Mouse (Mus musculus): Measurements from ENCODE around the gene Pnpla6. TPM values are rescaled to one million over a fixed set of nuclear protein-coding genes. Genes with fewer than 3 reads are reported as not detected.
A peak's percentile ranks its signal among the peaks of the same experiment; 100 is the strongest.

Gene Pnpla6
- polyA plus RNA-seq, 1 experiment from 2014 or later, result 21.2 TPM

DNA sequence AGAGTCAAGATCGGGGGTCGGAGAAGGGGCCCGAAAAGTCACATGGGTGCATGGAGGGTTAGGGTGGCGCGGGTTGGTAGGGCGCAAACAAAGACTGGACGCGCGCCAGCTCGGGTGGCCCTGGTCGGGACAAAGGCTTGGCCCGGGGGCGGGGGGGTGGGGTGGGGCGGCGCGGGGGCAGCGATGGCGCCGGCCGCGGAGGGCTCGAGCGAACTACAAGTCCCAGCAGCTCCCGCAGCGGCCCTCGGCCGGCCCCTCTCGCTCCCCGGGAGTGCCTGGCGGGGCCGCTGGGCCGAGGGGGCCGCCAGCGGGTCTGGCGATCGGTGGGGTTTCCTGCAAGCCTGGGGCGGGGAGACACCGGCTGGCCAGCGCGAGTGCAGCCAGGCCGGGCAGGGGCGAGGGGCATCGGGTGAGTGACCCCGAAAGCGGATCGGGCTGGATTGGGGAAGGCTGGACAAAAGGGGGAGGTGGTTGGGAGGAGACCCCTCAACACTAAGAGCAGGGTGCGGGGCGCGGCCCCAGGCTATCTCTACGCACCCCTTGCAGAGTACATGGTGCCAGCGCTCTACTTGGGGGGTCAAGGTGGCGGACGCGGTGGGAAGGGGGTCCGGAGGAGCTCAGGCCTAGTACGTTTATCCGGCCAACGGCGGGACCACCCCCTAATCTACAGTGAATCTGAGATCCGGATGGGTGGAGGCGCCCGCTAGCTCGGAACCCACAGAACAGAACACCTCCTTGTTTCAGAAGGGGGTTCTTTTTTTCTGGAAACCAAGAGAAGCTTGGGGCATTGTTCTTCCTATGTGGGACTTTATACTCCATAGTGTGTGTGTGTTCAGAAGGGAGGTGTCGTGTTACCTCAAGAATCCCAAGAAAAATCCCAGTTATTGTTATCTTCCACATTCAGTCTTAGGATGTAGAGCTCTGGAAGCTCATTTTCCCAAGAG, 22.0 kb upstream of the Pnpla6 start, which contains the start of gene Zfp358:
Gene Zfp358 (plus strand): TSS at position 238 of the 944 bp plus-strand sequence.
- under 1% methylated on average over 49 of the region's 64 CpGs for WGBS
- H3K9me3 ChIP-seq, result peaks cover 31% of the 10 kb centered on the region
- H3K4me1 ChIP-seq, result peaks cover 19% of the 10 kb centered on the region
- H3K27me3 ChIP-seq (ENCODE audit: poor library complexity, severe bottlenecking), result no peaks in the 10 kb centered on the region
- peak within 1 kb of the TSS; percentile 92 for H3K4me3 ChIP-seq
- peak; percentile 86 for DNase-seq (ENCODE audit: extremely low spot score, low spot score)
- peaks cover 42% of the 10 kb centered on the region for H3K36me3 ChIP-seq (replicated peaks)
- H3K27ac ChIP-seq, result peak within 1 kb of the TSS; percentile 99

DNA sequence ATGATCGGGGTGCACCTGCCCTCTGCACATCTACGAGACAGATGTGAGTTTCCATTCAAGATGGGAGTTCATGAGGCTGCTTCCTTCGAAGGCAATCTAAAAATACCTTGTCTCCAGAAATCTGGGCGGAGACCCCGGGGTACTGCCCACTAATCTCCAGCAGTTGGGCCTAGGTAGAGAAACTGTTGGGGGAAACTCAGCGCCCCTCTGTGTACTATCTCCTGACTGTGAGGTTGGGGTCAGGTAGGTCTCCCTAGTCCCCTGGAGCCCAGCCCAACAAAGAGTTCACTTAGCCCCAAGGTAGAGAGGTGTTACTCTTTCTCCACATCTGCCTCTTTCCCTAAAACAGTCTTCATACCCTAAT, 21.4 kb upstream of the Pnpla6 start:
- 46% methylated on average over 6 of the region's 6 CpGs for WGBS
- peaks cover 19% of the 10 kb centered on the region for H3K4me1 ChIP-seq

DNA sequence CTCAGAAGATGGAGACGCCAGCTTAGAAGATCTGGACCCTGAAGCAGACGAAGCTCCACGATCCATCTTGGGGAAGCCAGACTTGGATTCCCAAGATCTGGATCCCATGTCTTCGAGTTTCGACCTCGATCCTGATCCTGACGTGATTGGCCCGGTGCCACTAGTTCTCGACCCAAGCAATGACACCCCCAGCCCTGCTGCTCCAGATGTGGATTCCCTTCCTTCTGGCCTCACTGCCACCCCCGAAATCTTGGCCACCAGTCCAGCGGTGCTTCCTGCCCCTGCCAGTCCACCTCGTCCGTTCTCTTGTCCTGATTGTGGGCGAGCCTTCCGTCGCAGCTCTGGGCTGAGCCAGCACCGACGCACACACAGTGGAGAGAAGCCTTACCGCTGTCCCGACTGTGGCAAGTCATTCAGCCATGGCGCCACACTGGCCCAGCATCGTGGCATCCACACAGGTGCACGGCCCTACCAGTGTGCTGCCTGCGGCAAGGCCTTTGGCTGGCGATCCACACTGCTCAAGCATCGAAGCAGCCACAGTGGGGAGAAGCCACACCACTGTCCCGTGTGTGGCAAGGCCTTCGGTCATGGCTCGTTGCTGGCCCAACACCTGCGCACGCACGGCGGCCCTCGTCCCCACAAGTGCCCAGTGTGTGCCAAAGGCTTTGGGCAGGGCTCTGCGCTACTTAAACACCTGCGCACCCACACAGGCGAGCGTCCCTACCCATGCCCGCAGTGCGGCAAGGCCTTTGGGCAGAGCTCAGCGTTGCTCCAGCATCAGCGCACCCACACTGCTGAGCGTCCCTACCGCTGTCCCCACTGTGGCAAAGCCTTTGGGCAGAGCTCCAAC, 19.4 kb upstream of the Pnpla6 start:
- Histone ChIP-seq H3K27me3 (ENCODE audit: poor library complexity, severe bottlenecking) (no peaks in the 10 kb centered on the region), H3K27ac (no peak overlapping the region), H3K4me3 (0 out of 2 replicates have a peak overlapping the region, but pooled peaks have one; percentile 8), H3K4me1 (peaks cover 31% of the 10 kb centered on the region), H3K36me3 (replicated peaks) (peaks cover 49% of the 10 kb centered on the region), H3K9me3 (peaks cover 31% of the 10 kb centered on the region)
- 98% methylated on average over 44 of the region's 44 CpGs for WGBS
- DNase-seq (ENCODE audit: extremely low spot score, low spot score), result no peak

More for the DNA sequence above, 21.4 kb upstream of the Pnpla6 start:
- Histone ChIP-seq H3K36me3 (replicated peaks) (peaks cover 44% of the 10 kb centered on the region), H3K27ac (peak overlapping the region; percentile 99), H3K4me3 (peak overlapping the region; percentile 92), H3K9me3 (peaks cover 31% of the 10 kb centered on the region), H3K27me3 (ENCODE audit: poor library complexity, severe bottlenecking) (no peaks in the 10 kb centered on the region)
- no peak for DNase-seq (ENCODE audit: extremely low spot score, low spot score)

DNA sequence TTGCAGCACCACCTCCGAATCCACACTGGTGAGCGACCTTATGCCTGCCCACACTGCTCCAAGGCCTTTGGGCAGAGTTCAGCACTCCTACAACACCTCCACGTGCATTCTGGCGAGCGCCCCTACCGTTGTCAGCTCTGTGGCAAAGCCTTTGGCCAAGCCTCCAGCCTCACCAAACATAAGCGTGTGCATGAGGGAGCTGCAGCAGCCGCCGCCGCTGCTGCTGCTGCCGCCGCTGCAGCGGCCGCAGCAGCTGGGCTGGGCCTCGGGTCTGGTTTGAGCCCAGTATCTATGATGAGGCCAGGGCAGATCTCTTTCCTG, 18.8 kb upstream of the Pnpla6 start:
- no peak overlapping the region for H3K27ac ChIP-seq
- H3K4me1 ChIP-seq, result peaks cover 37% of the 10 kb centered on the region
- 90% methylated on average over 15 of the region's 15 CpGs for WGBS
- 0 out of 2 replicates have a peak overlapping the region, but pooled peaks have one; percentile 8 for H3K4me3 ChIP-seq
- H3K9me3 ChIP-seq, result peaks cover 31% of the 10 kb centered on the region
- no peaks in the 10 kb centered on the region for H3K27me3 ChIP-seq (ENCODE audit: poor library complexity, severe bottlenecking)
- peaks cover 49% of the 10 kb centered on the region for H3K36me3 ChIP-seq (replicated peaks)
- DNase-seq (ENCODE audit: extremely low spot score, low spot score), result no peak

DNA sequence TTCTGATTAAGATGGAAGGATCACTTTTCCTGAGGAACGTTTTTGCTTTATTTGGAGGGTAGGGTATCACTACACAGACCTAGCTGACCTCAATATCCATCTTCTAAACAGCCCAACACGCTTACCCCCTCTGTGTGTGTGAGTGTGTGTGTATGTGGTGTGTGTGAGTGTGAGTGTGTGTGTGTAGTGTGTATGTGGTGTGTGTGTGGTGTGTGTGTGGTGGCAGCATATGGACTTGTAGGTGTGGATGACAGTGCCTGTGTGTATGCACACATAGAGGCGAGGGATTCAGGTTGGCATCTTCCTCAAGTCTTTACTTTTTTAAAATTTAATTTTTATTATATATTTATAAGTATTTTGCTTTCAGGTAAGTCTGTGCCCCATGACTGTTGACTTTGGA, 16.6 kb upstream of the Pnpla6 start:
- H3K27ac ChIP-seq, result no peak overlapping the region
- H3K4me3 ChIP-seq, result no peak overlapping the region
- peaks cover 31% of the 10 kb centered on the region for H3K9me3 ChIP-seq
- peaks cover 39% of the 10 kb centered on the region for H3K4me1 ChIP-seq
- peaks cover 50% of the 10 kb centered on the region for H3K36me3 ChIP-seq (replicated peaks)
- WGBS, result 90% methylated on average over 3 of the region's 3 CpGs
- no peaks in the 10 kb centered on the region for H3K27me3 ChIP-seq (ENCODE audit: poor library complexity, severe bottlenecking)
- DNase-seq (ENCODE audit: extremely low spot score, low spot score), result no peak

DNA sequence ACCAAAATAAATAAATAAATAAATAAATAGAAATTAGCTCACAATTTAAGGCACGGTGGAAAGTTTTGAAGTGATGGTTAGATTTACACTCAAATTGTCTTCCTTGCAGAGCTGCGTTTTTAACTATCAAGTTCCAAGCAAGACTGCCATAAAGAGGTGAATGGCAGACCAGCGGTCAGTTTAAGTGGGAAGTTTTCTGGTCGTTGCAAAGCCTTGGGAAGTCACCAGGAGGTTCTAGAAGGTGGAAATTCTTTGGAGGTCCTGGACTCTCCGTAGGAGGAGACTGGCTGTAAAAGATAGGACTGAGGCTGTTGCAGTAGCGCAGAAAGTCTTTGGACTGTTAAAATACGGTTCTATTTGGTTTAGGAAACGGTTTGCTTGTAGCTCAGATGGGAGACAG, 15.4 kb upstream of the Pnpla6 start:
- 10% methylated on average over 8 of the region's 8 CpGs for WGBS
- Histone ChIP-seq H3K36me3 (replicated peaks) (peaks cover 50% of the 10 kb centered on the region), H3K9me3 (peaks cover 26% of the 10 kb centered on the region), H3K4me3 (peak overlapping the region; percentile 83), H3K27ac (peak overlapping the region; percentile 93), H3K27me3 (ENCODE audit: poor library complexity, severe bottlenecking) (no peaks in the 10 kb centered on the region), H3K4me1 (peaks cover 32% of the 10 kb centered on the region)
- DNase-seq (ENCODE audit: extremely low spot score, low spot score), result no peak

DNA sequence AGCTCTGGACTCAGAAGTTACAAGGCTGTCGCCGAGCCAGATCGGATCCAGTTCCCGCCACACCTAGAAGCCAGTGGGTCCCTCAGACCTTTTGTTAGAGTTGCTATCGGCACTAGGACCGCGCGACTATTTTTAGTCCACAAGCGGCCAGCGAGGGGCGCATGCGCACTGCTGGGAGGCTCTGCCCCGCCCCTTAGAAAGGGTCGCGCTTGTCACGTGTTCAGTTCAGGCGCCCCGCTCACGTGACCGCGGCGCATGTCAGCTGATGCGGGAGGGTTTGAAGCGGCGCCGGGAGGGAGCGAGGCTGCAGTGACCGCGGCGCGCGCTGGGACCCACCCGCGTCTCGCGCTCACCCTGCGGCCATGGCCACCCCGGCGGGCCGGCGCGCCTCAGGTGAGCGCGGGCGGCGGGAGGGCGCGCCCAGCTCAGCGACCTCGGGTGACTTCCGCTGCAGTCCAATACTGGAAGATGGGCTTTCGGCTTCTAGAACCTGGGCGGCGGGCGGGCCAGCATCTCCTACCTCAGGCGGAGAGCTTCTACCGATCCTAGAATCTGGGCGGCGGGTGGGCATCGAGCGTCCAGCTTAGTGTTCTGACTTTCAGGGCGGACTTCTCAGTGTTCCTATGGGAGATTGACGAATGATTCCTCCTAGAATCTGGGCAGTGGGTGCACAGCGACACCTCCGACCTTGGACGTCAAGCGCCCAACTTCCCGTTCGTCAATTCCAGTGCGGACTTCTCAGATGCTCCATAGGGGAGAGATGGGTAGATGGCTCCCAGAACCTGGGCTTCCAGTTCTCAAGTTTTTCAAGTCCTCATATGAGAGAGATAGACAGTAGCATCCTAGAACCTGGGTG, 14.7 kb upstream of the Pnpla6 start, which contains the start of gene Mcoln1:
Gene Mcoln1 (plus strand): TSS at position 223 of the 856 bp plus-strand sequence.
- Histone ChIP-seq H3K36me3 (replicated peaks) (peaks cover 44% of the 10 kb centered on the region), H3K27me3 (ENCODE audit: poor library complexity, severe bottlenecking) (no peaks in the 10 kb centered on the region), H3K4me1 (peaks cover 32% of the 10 kb centered on the region), H3K4me3 (peak within 1 kb of the TSS; percentile 83), H3K27ac (peak within 1 kb of the TSS; percentile 93), H3K9me3 (peaks cover 18% of the 10 kb centered on the region)
- DNase-seq (ENCODE audit: extremely low spot score, low spot score), result peak; percentile 98
- under 1% methylated on average over 70 of the region's 70 CpGs for WGBS

DNA sequence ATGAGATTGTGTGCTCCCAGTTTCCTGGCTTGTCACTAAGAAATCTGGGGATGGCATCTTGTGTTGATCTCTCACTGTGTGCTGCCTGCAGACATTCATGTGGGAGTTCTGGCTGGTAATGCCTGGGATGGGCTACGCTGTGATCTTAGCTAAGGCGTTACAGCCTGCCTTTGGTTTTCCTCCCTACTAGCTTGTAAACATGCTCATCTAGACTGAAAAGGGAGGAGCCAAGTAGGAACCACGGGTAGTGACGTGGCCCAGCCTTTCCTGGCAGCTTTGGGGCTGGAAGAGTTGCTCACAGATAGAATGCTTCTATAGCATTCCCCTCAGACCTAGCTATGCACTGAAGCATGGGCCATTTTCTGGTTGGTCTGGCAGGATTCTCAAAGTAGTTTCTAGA, 13.0 kb upstream of the Pnpla6 start:
- Histone ChIP-seq H3K4me3 (no peak overlapping the region; the same call in 1 of the 2 replicates), H3K27me3 (ENCODE audit: poor library complexity, severe bottlenecking) (no peaks in the 10 kb centered on the region), H3K27ac (no peak overlapping the region), H3K9me3 (0 out of 2 replicates have a peak, but pooled peaks cover 3% of the 10 kb centered on the region), H3K36me3 (replicated peaks) (peaks cover 44% of the 10 kb centered on the region), H3K4me1 (peaks cover 28% of the 10 kb centered on the region)
- DNase-seq (ENCODE audit: extremely low spot score, low spot score), result no peak
- WGBS, result 84% methylated on average over 4 of the region's 4 CpGs

DNA sequence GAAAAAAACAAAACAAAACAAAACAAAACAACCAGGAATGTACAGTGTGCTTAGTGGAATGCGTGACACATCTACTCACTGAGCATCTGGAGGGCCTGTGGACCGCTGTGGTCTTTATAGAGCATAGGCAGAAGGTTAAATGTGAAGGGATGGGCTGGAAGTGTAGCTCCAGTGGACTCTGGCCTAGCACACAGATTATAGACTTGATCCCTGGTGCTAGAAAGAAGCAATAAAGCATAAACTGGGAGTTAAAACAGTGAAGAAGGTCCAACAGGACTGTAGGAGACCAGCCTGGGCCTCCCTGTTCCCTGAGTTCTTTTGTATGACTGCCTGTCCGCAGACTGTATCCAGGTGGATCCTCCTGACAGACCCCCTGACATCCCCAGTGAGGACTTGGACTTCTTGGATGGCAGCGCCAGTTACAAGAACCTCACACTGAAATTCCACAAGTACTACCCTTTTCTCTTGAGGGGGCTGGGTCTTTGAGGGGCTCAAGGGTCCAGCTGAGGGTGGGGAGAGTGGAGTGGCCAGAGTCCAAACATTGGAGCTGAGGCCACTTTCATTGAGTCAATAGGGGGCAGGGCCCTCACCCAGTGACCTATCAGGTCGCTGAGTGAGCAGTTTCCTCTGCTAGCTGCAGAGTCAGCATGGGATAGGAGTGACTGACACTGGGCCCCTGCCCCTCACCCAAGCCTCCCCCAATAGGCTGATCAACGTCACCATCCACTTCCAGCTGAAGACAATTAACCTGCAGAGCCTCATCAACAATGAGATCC, 7.0 kb upstream of the Pnpla6 start:
- Histone ChIP-seq H3K36me3 (replicated peaks) (peaks cover 86% of the 10 kb centered on the region), H3K9me3 (no peaks in the 10 kb centered on the region)

DNA sequence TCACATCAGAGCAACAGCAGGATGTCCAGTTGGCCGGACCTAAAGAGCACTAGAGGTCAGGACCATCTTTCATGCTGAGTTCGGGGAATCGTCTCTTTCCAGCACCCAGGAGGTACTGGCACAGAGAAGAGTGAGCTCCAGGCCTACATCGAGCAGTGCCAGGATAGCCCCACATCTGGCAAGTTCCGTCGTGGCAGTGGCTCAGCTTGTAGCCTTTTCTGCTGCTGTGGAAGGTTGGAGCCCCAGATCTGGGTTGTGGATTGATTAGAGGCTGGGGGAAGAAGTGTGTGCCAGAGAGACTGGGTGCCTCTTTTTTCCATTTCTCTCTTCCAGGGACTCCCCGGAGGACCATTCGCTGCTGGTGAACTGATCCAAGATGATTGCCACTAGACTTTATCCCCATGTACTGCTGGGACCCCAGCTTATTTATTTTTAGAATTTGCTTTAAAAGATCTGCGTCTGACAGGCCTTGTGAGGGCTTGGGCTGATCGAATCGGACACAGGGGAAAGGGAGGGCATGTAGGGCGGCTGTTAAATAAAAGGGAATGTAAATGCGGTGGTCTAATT, 420 bp upstream of the Pnpla6 start:
- 34% methylated on average over 13 of the region's 13 CpGs for WGBS
- H3K27ac ChIP-seq, result peak overlapping the region; percentile 83
- peak overlapping the region; percentile 66 for H3K4me3 ChIP-seq
- no peaks in the 10 kb centered on the region for H3K27me3 ChIP-seq (ENCODE audit: poor library complexity, severe bottlenecking)
- peaks cover 47% of the 10 kb centered on the region for H3K36me3 ChIP-seq (replicated peaks)
- peaks cover 24% of the 10 kb centered on the region for H3K4me1 ChIP-seq
- H3K9me3 ChIP-seq, result no peaks in the 10 kb centered on the region
- no peak for DNase-seq (ENCODE audit: extremely low spot score, low spot score)

More for the DNA sequence above, 7.0 kb upstream of the Pnpla6 start:
- 88% methylated on average over 6 of the region's 6 CpGs for WGBS
- Histone ChIP-seq H3K27ac (no peak overlapping the region), H3K27me3 (ENCODE audit: poor library complexity, severe bottlenecking) (no peaks in the 10 kb centered on the region), H3K4me3 (no peak overlapping the region), H3K4me1 (no peaks in the 10 kb centered on the region)
- DNase-seq (ENCODE audit: extremely low spot score, low spot score), result no peak

DNA sequence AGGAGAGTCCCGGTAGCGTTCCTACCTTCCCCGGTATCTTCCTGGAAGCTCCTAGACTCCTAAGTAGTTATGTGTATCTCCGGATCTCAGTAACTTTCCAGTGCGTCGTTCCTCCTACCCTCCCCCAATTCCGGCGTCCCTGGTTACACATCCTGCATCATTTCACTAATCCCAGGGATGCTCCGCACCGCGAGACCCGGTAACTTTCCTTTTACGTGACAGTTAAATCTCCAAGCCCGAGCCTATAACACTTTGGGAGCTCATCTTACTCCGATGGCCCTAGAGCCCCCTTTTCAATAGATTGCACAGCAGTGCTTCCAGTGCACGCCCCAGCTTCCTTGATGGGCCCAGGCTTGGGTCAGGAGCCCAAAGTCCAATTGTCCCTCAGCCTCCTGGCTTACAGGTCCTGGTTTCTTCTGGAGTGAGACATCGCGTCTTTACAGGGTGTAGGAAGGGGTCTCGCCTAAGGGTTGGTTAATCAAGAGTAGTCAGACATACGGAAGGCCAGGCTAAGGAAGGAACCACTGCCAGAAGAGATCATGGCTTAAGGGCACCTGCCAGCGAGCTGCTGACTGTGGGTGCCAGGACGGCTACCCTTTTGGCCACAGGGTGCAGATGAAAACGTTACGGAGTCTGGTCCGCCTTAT, 710 bp downstream of the Pnpla6 start:
- peak overlapping the region; percentile 83 for H3K27ac ChIP-seq
- H3K4me1 ChIP-seq, result peaks cover 24% of the 10 kb centered on the region
- H3K27me3 ChIP-seq (ENCODE audit: poor library complexity, severe bottlenecking), result no peaks in the 10 kb centered on the region
- WGBS, result under 1% methylated on average over 25 of the region's 25 CpGs
- peaks cover 36% of the 10 kb centered on the region for H3K36me3 ChIP-seq (replicated peaks)
- no peaks in the 10 kb centered on the region for H3K9me3 ChIP-seq
- H3K4me3 ChIP-seq, result peak overlapping the region; percentile 66
- peak; percentile 47 for DNase-seq (ENCODE audit: extremely low spot score, low spot score)
